Mouse (Mus musculus): ENCODE results near the gene Furin. TPM values are rescaled to one million over a fixed set of nuclear protein-coding genes. Genes with fewer than 3 reads are reported as not detected.

The Furin gene
- 5.9 and 6.4 TPM in 2 replicates for polyA plus RNA-seq (2015; fragmentation: Nextera tagmentation; extraction: Ambion mirVana)

GRCm38 (mm10) chr7:80405188-80405695, at the start of gene Furin:
TSS of gene Furin (minus strand) at chr7:80405436.
- no peak within 1 kb of the TSS for H3K4me3 ChIP-seq
- WGBS: 79% methylated on average over 9 of the region's 9 CpGs
- H3K27ac ChIP-seq (replicated peaks): no peak within 1 kb of the TSS
- no peak within 1 kb of the TSS for H3K9ac ChIP-seq
- no peaks in the 10 kb centered on the region for H3K9me3 ChIP-seq
- no peaks in the 10 kb centered on the region for H3K36me3 ChIP-seq
- ATAC-seq (ENCODE audit: low FRiP score, low read depth): no peak
- peaks cover 26% of the 10 kb centered on the region for H3K4me1 ChIP-seq (replicated peaks)
- no peaks in the 10 kb centered on the region for H3K27me3 ChIP-seq
- H3K4me2 ChIP-seq: no peak within 1 kb of the TSS

GRCm38 (mm10) chr7:80454786-80455185, 49.5 kb upstream of the Furin start:
- ATAC-seq (ENCODE audit: low FRiP score, low read depth): no peak
- Histone ChIP-seq H3K9ac (no peak overlapping the region), H3K4me1 (replicated peaks) (no peaks in the 10 kb centered on the region), H3K27ac (replicated peaks) (no peak overlapping the region), H3K4me3 (no peak overlapping the region), H3K27me3 (no peaks in the 10 kb centered on the region), H3K9me3 (no peaks in the 10 kb centered on the region), H3K4me2 (no peak overlapping the region), H3K36me3 (no peaks in the 10 kb centered on the region)
- WGBS: 96% methylated on average over 2 of the region's 2 CpGs

- Histone ChIP-seq H3K4me1 (replicated peaks) (no peaks in the 10 kb centered on the region), H3K9ac (no peak overlapping the region), H3K4me2 (no peak overlapping the region), H3K27me3 (no peaks in the 10 kb centered on the region), H3K9me3 (no peaks in the 10 kb centered on the region), H3K36me3 (no peaks in the 10 kb centered on the region), H3K27ac (replicated peaks) (no peak overlapping the region), H3K4me3 (no peak overlapping the region)
- ATAC-seq (ENCODE audit: low FRiP score, low read depth): no peak
- 90% methylated on average over 5 of the region's 5 CpGs for WGBS
Measured at GRCm38 (mm10) chr7:80453997-80454396, 48.8 kb upstream of the Furin start.

- no peaks in the 10 kb centered on the region for H3K27me3 ChIP-seq
- no peaks in the 10 kb centered on the region for H3K9me3 ChIP-seq
- H3K4me1 ChIP-seq (replicated peaks): no peaks in the 10 kb centered on the region
- no peak overlapping the region for H3K4me2 ChIP-seq
- 85% methylated on average over 3 of the region's 3 CpGs for WGBS
- no peak for ATAC-seq (ENCODE audit: low FRiP score, low read depth)
- no peak overlapping the region for H3K27ac ChIP-seq (replicated peaks)
- no peak overlapping the region for H3K9ac ChIP-seq
- no peak overlapping the region for H3K4me3 ChIP-seq
- no peaks in the 10 kb centered on the region for H3K36me3 ChIP-seq
Measured at GRCm38 (mm10) chr7:80453121-80453520, 47.9 kb upstream of the Furin start.

- no peak overlapping the region for H3K9ac ChIP-seq
- H3K27me3 ChIP-seq: no peaks in the 10 kb centered on the region
- H3K36me3 ChIP-seq: no peaks in the 10 kb centered on the region
- no peaks in the 10 kb centered on the region for H3K4me1 ChIP-seq (replicated peaks)
- WGBS: 88% methylated on average over 5 of the region's 5 CpGs
- no peaks in the 10 kb centered on the region for H3K9me3 ChIP-seq
- no peak for ATAC-seq (ENCODE audit: low FRiP score, low read depth)
- no peak overlapping the region for H3K27ac ChIP-seq (replicated peaks)
- H3K4me2 ChIP-seq: no peak overlapping the region
- no peak overlapping the region for H3K4me3 ChIP-seq
Measured at GRCm38 (mm10) chr7:80452241-80452640, 47.0 kb upstream of the Furin start.

GRCm38 (mm10) chr7:80451550-80452232, 46.5 kb upstream of the Furin start:
- Histone ChIP-seq H3K36me3 (no peaks in the 10 kb centered on the region), H3K9me3 (no peaks in the 10 kb centered on the region), H3K27ac (replicated peaks) (no peak overlapping the region), H3K4me1 (replicated peaks) (no peaks in the 10 kb centered on the region), H3K27me3 (no peaks in the 10 kb centered on the region), H3K4me3 (no peak overlapping the region), H3K9ac (no peak overlapping the region), H3K4me2 (no peak overlapping the region)
- ATAC-seq (ENCODE audit: low FRiP score, low read depth): no peak
- 79% methylated on average over 3 of the region's 3 CpGs for WGBS

- Histone ChIP-seq H3K36me3 (no peaks in the 10 kb centered on the region), H3K4me3 (no peak overlapping the region), H3K27ac (replicated peaks) (no peak overlapping the region), H3K9me3 (no peaks in the 10 kb centered on the region), H3K4me1 (replicated peaks) (no peaks in the 10 kb centered on the region), H3K4me2 (no peak overlapping the region), H3K27me3 (no peaks in the 10 kb centered on the region), H3K9ac (no peak overlapping the region)
- 71% methylated on average over 4 of the region's 4 CpGs for WGBS
- ATAC-seq (ENCODE audit: low FRiP score, low read depth): no peak
Measured at GRCm38 (mm10) chr7:80450354-80450753, 45.1 kb upstream of the Furin start.

- no peak overlapping the region for H3K4me2 ChIP-seq
- ATAC-seq (ENCODE audit: low FRiP score, low read depth): no peak
Measured at GRCm38 (mm10) chr7:80449620-80450091, 44.4 kb upstream of the Furin start.

GRCm38 (mm10) chr7:80447336-80447735, 42.1 kb upstream of the Furin start:
- H3K36me3 ChIP-seq: no peaks in the 10 kb centered on the region
- H3K4me1 ChIP-seq (replicated peaks): no peaks in the 10 kb centered on the region
- no peak overlapping the region for H3K9ac ChIP-seq
- H3K4me3 ChIP-seq: no peak overlapping the region
- H3K27me3 ChIP-seq: no peaks in the 10 kb centered on the region
- 95% methylated on average over 8 of the region's 8 CpGs for WGBS
- no peak overlapping the region for H3K4me2 ChIP-seq
- ATAC-seq (ENCODE audit: low FRiP score, low read depth): no peak
- no peaks in the 10 kb centered on the region for H3K9me3 ChIP-seq
- H3K27ac ChIP-seq (replicated peaks): no peak overlapping the region

More at GRCm38 (mm10) chr7:80449620-80450091, 44.4 kb upstream of the Furin start:
- 87% methylated on average over 6 of the region's 6 CpGs for WGBS
- no peak overlapping the region for H3K4me3 ChIP-seq
- H3K27ac ChIP-seq (replicated peaks): no peak overlapping the region
- no peaks in the 10 kb centered on the region for H3K9me3 ChIP-seq
- no peak overlapping the region for H3K9ac ChIP-seq
- no peaks in the 10 kb centered on the region for H3K36me3 ChIP-seq
- H3K4me1 ChIP-seq (replicated peaks): no peaks in the 10 kb centered on the region
- H3K27me3 ChIP-seq: no peaks in the 10 kb centered on the region

- ATAC-seq (ENCODE audit: low FRiP score, low read depth): no peak
Measured at GRCm38 (mm10) chr7:80446221-80446878, 41.1 kb upstream of the Furin start.

GRCm38 (mm10) chr7:80445492-80445891, 40.3 kb upstream of the Furin start:
- Histone ChIP-seq H3K36me3 (no peaks in the 10 kb centered on the region), H3K4me3 (no peak overlapping the region), H3K9ac (no peak overlapping the region), H3K9me3 (no peaks in the 10 kb centered on the region), H3K27me3 (no peaks in the 10 kb centered on the region), H3K4me1 (replicated peaks) (0 out of 2 replicates have a peak, but pooled peaks cover 6% of the 10 kb centered on the region), H3K4me2 (no peak overlapping the region), H3K27ac (replicated peaks) (no peak overlapping the region)
- 55% methylated on average over 6 of the region's 6 CpGs for WGBS
- no peak for ATAC-seq (ENCODE audit: low FRiP score, low read depth)

More at GRCm38 (mm10) chr7:80446221-80446878, 41.1 kb upstream of the Furin start:
- Histone ChIP-seq H3K4me2 (no peak overlapping the region), H3K4me3 (no peak overlapping the region), H3K4me1 (replicated peaks) (0 out of 2 replicates have a peak, but pooled peaks cover 6% of the 10 kb centered on the region), H3K9ac (no peak overlapping the region), H3K9me3 (no peaks in the 10 kb centered on the region), H3K36me3 (no peaks in the 10 kb centered on the region), H3K27me3 (no peaks in the 10 kb centered on the region), H3K27ac (replicated peaks) (no peak overlapping the region)
- WGBS: 86% methylated on average over 7 of the region's 7 CpGs

All from hindbrain, embryonic 15.5 days (tissue).